Mouse (Mus musculus): ENCODE measurements around the gene Brsk2. TPM values are rescaled to one million over a fixed set of nuclear protein-coding genes. Genes with fewer than 3 reads are reported as not detected.

The Brsk2 gene
- polyA plus RNA-seq, 1 experiment, result not detected

DNA sequence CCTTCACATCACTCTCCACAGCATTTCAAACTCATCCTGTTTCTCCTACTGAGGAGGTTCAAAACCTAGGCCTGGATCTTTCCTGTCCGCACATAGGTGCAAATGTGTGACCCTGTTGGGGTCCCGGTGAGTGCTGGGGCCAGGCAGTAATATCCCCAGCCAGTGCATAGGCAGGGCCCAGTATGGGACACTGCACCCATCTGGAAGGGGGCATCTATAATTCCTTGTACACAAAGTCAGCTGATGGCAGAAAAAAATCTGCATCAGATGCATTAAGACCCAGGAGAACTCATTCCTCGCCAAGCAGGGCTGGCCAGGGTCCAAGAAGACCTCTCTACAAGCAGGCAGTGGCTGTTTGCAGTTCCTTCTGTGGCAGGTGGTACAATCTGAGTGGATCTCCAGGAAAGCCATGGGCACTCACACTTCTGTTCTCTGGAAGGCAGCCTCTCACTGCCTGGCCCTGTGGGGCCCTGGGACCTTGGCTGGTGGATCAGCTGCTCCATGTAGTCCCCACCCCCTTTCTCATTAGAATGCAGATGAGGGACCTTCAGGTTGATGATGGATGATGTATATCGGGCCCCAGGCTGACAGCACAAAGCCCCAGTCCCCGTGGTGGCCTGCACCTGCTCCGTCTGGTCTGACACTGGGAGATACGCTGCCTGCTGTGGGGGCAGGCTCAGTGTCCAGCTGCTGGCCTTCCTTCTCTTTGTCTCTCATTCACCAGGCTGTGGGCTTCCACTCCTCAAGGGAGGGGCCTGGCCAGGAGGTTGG lies 15.2 kb upstream of the Brsk2 start:
- H3K27ac ChIP-seq (ENCODE audit: insufficient read depth, low read depth, low read length), result no peak overlapping the region
- no peak overlapping the region for H3K4me3 ChIP-seq (ENCODE audit: insufficient read depth, low read length)
- no peak for TF ChIP-seq CTCF (IDR thresholded peaks at IDR 0.05; ENCODE audit: low read depth, low read length)
- TF ChIP-seq POLR2A (IDR thresholded peaks at IDR 0.05; ENCODE audit: borderline replicate concordance, low read depth, low read length), result no peak
- no peaks in the 10 kb centered on the region for H3K4me1 ChIP-seq (ENCODE audit: control insufficient read depth, insufficient read depth, low read length)

DNA sequence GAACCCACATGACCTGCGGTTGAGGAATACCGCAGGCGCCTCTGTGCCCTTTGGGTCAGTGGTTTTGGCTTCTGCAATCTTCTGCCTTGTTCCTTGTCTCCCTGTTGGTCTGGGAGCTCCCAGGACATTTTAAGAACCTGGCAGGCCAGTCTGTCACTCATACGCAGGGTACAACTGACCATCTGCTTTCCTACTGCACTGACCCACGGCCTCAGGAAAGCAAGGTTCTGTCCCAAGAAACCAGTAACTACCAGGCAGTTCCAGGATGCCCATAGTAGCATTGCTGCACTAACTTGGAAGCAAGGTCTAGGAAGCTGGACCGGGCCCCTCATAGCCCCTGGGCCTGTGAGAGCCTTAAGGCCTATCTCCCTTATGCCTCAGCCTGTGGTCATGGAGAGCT lies 14.6 kb upstream of the Brsk2 start:
- TF ChIP-seq CTCF (IDR thresholded peaks at IDR 0.05; ENCODE audit: low read depth, low read length) (no peak), POLR2A (IDR thresholded peaks at IDR 0.05; ENCODE audit: borderline replicate concordance, low read depth, low read length) (no peak)
- H3K27ac ChIP-seq (ENCODE audit: insufficient read depth, low read depth, low read length), result no peak overlapping the region
- H3K4me1 ChIP-seq (ENCODE audit: control insufficient read depth, insufficient read depth, low read length), result no peaks in the 10 kb centered on the region
- H3K4me3 ChIP-seq (ENCODE audit: insufficient read depth, low read length), result no peak overlapping the region

- TF ChIP-seq CTCF (IDR thresholded peaks at IDR 0.05; ENCODE audit: low read depth, low read length) (no peak), POLR2A (IDR thresholded peaks at IDR 0.05; ENCODE audit: borderline replicate concordance, low read depth, low read length) (no peak)
- Histone ChIP-seq H3K27ac (ENCODE audit: insufficient read depth, low read depth, low read length) (no peak overlapping the region), H3K4me1 (ENCODE audit: control insufficient read depth, insufficient read depth, low read length) (no peaks in the 10 kb centered on the region), H3K4me3 (ENCODE audit: insufficient read depth, low read length) (no peak overlapping the region)
Measured at GRCm38 (mm10) chr7:141943444-141943843, 6.1 kb upstream of the Brsk2 start.

DNA sequence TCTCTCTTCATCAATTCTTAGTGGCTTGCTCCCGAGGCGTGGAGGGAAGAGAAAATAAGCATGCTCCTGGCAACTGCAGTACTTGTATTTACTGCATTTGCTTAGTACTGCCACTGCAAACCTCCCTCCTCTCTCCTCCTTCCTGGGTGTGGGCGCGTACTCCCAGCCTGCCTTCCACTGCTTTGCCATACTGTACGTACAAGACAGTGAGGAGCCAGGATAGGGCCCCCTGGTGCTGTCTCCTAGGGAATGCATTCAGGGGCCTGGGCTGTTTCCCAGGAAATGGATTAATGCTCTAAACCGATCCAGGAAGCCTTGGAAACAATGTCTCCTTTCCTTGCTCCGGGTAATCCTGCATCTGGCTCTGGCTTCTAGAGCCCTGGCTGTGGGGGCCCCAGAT lies 3.6 kb upstream of the Brsk2 start:
- Histone ChIP-seq H3K4me3 (ENCODE audit: insufficient read depth, low read length) (no peak overlapping the region), H3K27ac (ENCODE audit: insufficient read depth, low read depth, low read length) (no peak overlapping the region), H3K4me1 (ENCODE audit: control insufficient read depth, insufficient read depth, low read length) (no peaks in the 10 kb centered on the region)
- TF ChIP-seq CTCF (IDR thresholded peaks at IDR 0.05; ENCODE audit: low read depth, low read length) (no peak), POLR2A (IDR thresholded peaks at IDR 0.05; ENCODE audit: borderline replicate concordance, low read depth, low read length) (no peak)

- no peak for TF ChIP-seq CTCF (IDR thresholded peaks at IDR 0.05; ENCODE audit: low read depth, low read length)
- Histone ChIP-seq H3K4me1 (ENCODE audit: control insufficient read depth, insufficient read depth, low read length) (no peaks in the 10 kb centered on the region), H3K4me3 (ENCODE audit: insufficient read depth, low read length) (no peak overlapping the region), H3K27ac (ENCODE audit: insufficient read depth, low read depth, low read length) (no peak overlapping the region)
Measured at GRCm38 (mm10) chr7:141947512-141947911, 2.0 kb upstream of the Brsk2 start.

GRCm38 (mm10) chr7:141948045-141948444 lies 1.5 kb upstream of the Brsk2 start:
- no peak overlapping the region for H3K27ac ChIP-seq (ENCODE audit: insufficient read depth, low read depth, low read length)
- no peaks in the 10 kb centered on the region for H3K4me1 ChIP-seq (ENCODE audit: control insufficient read depth, insufficient read depth, low read length)
- no peak overlapping the region for H3K4me3 ChIP-seq (ENCODE audit: insufficient read depth, low read length)
- TF ChIP-seq CTCF (IDR thresholded peaks at IDR 0.05; ENCODE audit: low read depth, low read length) (no peak), POLR2A (IDR thresholded peaks at IDR 0.05; ENCODE audit: borderline replicate concordance, low read depth, low read length) (no peak)

GRCm38 (mm10) chr7:141949799-141950103 lies 200 bp downstream of the Brsk2 start:
- Histone ChIP-seq H3K4me1 (ENCODE audit: control insufficient read depth, insufficient read depth, low read length) (no peaks in the 10 kb centered on the region), H3K4me3 (ENCODE audit: insufficient read depth, low read length) (0 out of 2 replicates have a peak overlapping the region, but pooled peaks have one; percentile 6), H3K27ac (ENCODE audit: insufficient read depth, low read depth, low read length) (no peak overlapping the region)
- TF ChIP-seq POLR2A (IDR thresholded peaks at IDR 0.05; ENCODE audit: borderline replicate concordance, low read depth, low read length) (no peak), CTCF (IDR thresholded peaks at IDR 0.05; ENCODE audit: low read depth, low read length) (no peak)

GRCm38 (mm10) chr7:141950104-141951013 lies 808 bp downstream of the Brsk2 start:
- Histone ChIP-seq H3K4me3 (ENCODE audit: insufficient read depth, low read length) (0 out of 2 replicates have a peak overlapping the region, but pooled peaks have one; percentile 6), H3K4me1 (ENCODE audit: control insufficient read depth, insufficient read depth, low read length) (no peaks in the 10 kb centered on the region), H3K27ac (ENCODE audit: insufficient read depth, low read depth, low read length) (no peak overlapping the region)
- no peak for TF ChIP-seq POLR2A (IDR thresholded peaks at IDR 0.05; ENCODE audit: borderline replicate concordance, low read depth, low read length)
- no peak for TF ChIP-seq CTCF (IDR thresholded peaks at IDR 0.05; ENCODE audit: low read depth, low read length)

DNA sequence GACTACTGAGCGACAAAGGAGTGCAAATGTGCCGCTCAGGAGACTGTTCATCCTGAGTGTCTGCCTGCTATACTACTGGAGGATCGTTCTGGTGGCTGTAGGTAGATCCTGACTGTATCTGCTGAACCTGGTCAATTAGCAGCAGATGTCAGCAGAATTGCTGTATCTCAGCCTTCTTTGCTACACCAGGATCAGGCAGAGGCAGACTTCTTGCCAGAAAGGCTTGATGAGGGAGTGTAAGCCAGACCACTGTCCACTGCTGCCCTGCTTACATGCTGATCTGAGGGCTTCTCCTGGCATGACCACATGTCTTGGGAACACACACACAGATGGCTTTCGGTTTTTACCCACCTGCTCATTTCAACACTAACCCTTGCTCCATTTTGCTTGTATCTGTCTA lies 2.3 kb downstream of the Brsk2 start:
- Histone ChIP-seq H3K4me3 (ENCODE audit: insufficient read depth, low read length) (no peak overlapping the region), H3K4me1 (ENCODE audit: control insufficient read depth, insufficient read depth, low read length) (no peaks in the 10 kb centered on the region), H3K27ac (ENCODE audit: insufficient read depth, low read depth, low read length) (no peak overlapping the region)
- TF ChIP-seq POLR2A (IDR thresholded peaks at IDR 0.05; ENCODE audit: borderline replicate concordance, low read depth, low read length) (no peak), CTCF (IDR thresholded peaks at IDR 0.05; ENCODE audit: low read depth, low read length) (no peak)

DNA sequence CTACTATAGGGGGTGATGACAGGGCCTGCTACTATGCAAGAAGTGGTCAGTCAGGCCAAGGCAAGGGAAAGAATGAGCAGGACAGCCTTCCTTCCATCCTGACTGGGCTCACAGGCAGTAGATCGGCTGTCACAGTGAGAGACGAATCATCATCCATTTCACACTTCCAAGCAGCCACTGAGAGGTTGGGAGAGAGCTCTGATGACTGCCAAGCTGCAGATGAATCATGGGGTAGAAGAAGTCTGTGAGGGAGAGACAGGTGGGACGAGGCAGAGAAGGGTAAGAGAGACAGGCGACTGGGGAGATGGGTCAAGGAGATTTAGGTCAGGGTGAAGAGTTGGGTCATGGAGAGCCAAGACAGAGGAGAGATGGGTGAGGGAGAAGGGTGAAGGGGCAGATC lies 3.4 kb downstream of the Brsk2 start:
- TF ChIP-seq CTCF (IDR thresholded peaks at IDR 0.05; ENCODE audit: low read depth, low read length) (no peak), POLR2A (IDR thresholded peaks at IDR 0.05; ENCODE audit: borderline replicate concordance, low read depth, low read length) (no peak)
- no peak overlapping the region for H3K27ac ChIP-seq (ENCODE audit: insufficient read depth, low read depth, low read length)
- no peak overlapping the region for H3K4me3 ChIP-seq (ENCODE audit: insufficient read depth, low read length)
- no peaks in the 10 kb centered on the region for H3K4me1 ChIP-seq (ENCODE audit: control insufficient read depth, insufficient read depth, low read length)
